Mouse (Mus musculus): ENCODE results near the gene Pgap2.

Pgap2 gene

DNA sequence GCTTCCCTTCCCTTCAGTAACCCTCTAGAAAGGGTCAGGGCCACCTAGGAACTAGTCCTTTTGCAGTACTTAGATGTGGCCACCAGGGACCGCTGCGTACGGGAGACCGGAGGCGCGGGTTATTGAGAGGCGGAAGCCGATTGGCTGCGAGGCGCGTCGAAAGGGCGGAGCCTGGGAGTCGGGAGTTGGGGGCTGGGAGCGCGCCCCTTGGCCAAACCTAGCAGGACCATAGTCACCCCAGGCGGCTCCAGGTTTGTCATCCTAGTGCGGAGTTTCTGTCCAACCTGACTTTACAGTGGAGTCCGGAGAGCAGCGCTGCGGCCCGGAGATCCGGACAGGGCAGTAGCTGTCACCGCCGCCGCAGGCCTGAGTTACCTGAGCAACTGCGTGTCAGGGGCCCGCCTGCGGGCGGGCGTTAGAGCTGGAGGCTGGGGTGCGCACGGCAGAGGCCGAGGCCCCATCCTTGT lies 57.1 kb downstream of the Pgap2 start:
- peak; percentile 93 for DNase-seq

DNA sequence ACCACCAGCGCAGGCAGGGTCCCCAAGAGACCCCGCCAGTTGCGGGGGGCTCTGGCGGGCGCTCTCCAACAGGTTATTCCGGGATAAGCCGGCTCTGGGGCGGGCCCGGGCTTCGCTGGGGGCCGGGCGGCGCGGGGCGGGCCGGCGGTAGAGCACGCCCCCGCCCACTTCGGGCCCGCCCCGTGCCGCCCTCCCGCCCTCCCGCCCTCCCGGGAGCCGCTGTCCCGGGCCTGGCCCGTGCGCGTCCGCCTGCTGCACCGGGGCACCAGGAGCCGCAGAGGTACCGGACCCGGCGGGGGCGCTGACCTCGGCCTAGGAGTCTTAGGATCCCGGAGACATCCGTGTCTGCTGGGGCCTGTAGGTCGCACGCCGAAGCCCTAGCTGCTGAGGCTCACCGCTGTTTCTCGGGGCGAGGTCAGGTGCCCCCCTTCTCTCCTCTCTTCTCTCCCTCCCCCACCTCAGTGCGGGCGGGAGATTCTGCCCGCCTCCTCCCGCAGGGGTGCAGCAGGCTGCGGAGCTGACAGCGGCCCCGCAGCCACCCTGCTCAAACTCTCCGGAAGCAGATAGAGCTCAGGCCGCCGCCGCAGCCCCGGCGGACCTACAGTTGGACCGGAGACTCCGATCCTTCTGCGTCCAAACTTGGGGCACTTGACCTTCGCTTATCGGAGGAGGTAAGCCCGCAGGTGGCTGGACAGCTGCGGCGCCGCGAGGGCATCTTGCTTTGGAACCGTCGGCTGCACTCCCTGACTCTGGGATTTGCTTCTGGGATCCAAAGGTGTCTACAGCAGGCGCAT lies 57.8 kb downstream of the Pgap2 start, which contains the start of gene Stim1:
Stim1 (plus strand) TSS at position 206 of the 794 bp plus-strand sequence.
- DNase-seq, result peak; percentile 77

DNA sequence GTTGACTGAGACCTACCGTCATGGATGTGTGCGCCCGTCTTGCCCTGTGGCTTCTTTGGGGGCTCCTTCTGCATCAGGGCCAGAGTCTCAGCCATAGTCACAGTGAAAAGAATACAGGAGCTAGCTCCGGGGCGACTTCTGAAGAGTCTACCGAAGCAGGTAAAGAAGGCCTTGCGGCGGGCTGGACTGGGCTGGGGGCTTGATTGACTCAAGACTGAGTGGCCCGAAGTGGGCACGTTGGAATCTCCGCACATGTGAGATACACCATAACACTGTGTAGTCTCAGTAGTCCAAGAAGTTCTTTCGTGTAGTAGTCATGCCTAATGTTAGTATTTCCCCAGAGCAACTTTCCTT lies 58.4 kb downstream of the Pgap2 start:
- no peak for DNase-seq

DNA sequence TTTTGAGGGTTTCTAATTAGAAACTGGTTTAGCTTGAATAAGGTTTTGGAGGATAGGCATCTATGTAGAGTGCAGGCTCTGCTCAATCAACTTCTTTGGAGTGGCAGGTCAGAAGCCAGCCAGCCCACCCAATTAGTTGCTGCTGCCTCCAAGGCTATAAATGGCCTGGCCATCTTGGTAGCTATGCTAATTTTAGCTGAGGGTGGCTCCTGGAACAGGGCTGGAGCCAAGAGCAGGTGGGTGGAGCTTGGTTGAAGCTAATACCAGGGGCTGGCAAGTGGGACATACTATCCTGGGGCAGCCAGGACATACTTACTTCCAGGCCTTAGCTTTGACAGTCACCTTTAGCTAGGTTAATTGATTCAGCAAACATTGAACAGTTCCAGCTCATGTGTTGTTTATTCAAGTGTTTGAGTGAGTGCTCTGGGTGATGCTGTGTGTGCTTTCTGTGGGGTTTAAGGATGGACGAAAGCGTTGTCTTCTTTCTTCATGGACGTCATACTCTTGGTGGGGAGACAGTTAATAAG lies 62.5 kb downstream of the Pgap2 start:
- DNase-seq, result no peak

DNA sequence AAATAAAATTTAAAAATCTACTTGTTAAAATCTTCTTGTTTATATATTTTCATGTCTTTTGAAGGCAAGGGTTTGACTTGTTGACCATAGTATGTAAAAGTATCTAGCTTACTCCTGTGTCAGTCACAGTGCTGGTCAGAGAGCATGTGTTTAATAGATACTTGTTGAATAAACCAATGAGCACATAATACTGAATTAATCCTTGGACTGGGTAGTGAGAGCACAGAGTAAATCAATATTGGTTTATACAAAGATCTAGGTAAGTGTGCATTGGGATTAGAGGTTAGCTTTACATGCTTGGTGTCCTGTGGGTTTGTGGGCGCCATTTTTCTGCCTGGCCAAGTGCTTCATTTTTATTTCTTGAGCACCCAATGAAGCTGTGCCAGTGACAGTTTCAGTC lies 71.4 kb downstream of the Pgap2 start:
- DNase-seq, result no peak

DNA sequence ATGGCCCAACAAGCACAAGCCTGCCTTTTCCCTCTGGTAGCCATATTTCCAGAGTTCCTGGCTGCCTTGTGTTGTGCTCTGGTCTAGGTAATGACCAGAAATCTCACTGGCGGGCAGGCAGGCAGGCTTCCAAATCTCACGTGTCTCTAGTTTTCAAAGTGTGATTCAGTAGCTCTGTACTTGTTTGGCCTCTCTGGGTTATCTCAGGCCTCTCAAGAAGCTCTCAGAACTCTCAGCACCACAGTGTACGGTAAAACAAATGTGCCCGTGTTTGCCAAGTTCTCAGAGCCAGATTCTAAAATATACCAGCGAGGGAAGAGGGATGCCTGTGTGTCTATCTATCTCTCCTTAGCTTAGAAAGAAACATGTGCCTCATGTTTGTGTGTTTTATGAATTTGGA lies 72.3 kb downstream of the Pgap2 start:
- DNase-seq, result no peak
